Mouse (Mus musculus) testis, adult 2 months (tissue): Measurements from ENCODE around the gene Gm12117.

Source experiments
- CTCF ChIP-seq: fragments of 200-500 bp; IDR thresholded peaks from 2 replicates; pipeline ENCODE4 v1.5.1; 2012; ENCODE audit warnings: low read depth, mild to moderate bottlenecking, inconsistent platforms, low read length, moderate library complexity; ENCODE audit not compliant: control insufficient read depth, insufficient read depth, insufficient replicate concordance
- POLR2A ChIP-seq: fragments of 200-500 bp; IDR thresholded peaks from 2 replicates; pipeline ENCODE4 v1.6.1; 2012; ENCODE audit warnings: low read depth, mild to moderate bottlenecking, inconsistent platforms, low read length, moderate library complexity; ENCODE audit not compliant: control insufficient read depth

- TF ChIP-seq CTCF (no peak), POLR2A (no peak)
Measured at GRCm38 (mm10) chr11:33274294-33274693, 2.2 kb downstream of the Gm12117 start.
